Mouse (Mus musculus) testis, postnatal 10 days (tissue): ENCODE measurements around the gene Kctd21.
A peak's percentile ranks its signal among the peaks of the same experiment; 100 is the strongest.

Source experiments
- DNase-seq: peaks from one replicate; pipeline ENCODE4 v3.0.0; 2021; ENCODE audit warnings: low spot score

The Kctd21 gene

DNA sequence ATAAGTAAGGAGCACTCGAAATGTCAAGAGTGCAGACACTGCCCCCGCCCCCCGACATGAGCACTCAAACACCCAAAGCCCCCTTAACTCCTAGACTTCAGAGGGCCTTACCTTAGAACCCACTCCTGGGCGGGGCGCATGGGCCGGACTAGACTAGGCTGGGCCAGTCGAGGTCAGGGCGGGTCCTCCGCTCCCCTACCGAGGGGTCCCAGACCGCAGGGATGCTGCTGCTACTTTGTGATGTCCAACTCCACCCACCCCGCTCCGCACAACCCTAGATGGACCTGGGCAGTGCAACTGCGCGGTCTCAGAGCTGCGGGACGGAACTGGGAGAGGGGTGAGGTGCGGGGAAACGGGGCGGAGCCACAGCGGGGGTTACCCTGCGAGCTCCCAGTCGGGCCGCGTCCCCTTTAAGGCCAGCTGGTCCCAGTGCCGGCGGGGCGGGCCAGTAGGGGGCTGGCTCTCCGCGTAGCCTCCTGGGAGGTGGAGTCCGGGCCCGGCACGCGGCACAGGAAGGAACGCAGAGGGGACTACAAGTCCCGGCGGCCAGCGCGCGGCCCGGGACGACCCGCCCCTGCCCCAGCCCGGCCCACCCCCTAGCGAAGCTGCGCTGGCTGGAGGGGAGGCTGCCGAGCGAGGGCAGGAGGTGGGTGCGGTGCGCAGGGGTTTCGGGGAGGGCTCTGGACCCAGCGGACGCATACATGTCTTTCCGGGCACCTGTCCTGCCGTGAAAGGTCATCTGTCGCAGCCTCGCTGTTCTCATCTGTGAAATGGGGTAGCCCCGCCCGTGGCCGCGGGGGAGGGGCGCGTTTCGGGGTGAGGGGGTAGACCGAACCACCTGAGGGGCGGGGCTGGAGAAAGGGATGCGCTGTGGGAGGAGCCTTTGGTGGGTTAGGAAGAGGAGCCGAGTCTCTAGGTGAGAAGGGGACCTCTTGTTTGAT lies at the start of gene Kctd21, which contains the start of gene Usp35:
Gene Kctd21, plus strand, starts transcription at position 602 of the 941 bp plus-strand sequence.
Gene Usp35, minus strand, starts transcription at position 295 of the 941 bp plus-strand sequence.
- peak; percentile 96 for DNase-seq

DNA sequence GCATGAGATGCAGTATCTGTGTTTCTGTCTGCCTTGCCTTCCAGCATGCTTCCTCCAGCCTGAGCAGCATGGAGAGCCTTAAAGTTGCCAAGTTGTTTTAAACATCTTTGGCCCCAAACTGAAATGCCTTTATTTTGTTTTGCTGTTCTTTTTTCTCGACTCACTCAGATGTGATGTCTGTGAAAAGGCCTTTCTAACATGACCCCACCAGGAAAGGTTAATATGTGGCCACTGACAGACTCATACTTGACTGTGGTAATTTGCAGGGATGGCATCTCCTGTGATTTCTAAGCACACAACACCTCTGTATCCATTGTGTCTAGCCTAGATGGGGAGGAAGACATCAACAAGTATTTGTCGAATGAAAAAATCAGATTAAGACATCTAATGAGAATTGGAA lies 35.1 kb upstream of the Kctd21 start:
- no peak for DNase-seq

DNA sequence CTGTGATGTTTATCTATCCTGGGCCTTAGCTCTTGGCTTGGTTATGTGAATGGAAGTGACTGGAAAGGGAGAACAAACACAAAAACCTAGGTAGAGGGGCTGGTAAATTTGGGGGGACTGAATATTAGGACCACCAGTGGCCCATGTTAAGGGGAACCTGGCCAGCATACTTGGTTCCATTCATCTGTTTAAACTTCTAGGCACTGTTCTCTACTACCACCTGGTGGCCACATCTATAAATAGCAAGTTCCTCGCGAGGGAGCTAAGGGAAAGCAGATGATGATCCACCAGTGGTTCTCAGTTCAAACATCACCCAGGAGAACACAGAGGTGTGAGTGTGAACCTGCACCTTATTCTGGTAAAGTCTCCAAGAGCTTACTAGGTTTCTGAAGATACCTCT lies 34.7 kb upstream of the Kctd21 start:
- DNase-seq = peak; percentile 68

DNA sequence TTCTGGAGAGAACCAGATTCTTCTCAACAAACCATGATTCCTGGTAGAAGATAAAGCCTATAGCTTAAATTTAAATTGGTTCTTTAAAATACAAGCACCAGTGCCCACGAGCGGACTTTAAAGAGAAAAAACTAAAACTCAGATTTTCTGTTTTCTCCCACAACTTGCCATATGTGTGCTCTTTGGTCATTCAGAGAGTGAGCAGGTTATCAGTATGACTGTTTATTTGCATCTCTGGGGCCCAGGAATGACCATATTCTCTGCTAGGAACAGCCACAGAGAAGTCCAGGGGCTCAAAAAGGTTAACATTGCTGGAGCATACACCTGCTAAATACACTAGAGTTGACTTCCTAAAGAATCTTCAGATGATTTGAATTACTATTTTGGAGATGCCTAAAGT lies 33.8 kb upstream of the Kctd21 start:
- DNase-seq = no peak

DNA sequence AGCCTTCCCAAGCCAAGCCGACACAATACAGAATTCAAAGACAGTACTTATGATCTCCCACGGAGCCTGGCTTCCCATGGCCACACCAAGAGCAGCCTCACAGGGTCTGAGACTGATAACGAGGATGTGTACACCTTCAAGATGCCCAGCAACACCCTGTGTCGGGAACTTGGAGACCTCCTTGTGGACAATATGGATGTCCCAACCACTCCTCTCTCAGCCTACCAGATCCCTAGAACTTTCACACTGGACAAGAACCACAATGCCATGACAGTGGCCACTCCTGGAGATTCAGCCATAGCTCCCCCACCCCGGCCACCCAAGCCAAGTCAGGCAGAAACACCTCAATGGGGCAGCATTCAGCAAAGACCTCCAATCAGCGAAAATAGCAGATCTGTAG lies 33.2 kb upstream of the Kctd21 start:
- no peak for DNase-seq

DNA sequence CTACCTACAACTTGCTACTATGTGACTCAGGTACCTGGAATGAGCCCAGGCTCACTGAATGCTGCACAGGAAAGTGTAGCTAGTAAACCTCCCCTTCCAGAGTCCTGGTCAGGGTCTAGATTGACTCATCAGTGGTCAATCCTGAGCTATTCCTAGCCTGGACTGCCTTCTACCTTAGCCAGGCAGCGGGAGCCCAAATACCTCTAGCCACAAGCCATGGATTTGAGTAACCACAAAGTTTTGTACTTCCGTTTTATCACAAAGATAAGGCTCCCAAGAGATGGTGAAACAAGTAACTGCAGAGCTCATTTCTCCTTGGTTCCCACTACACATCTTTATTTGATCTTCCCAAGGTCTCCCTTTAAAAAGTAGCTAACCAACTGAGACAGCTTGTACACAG lies 31.2 kb upstream of the Kctd21 start:
- DNase-seq = no peak

DNA sequence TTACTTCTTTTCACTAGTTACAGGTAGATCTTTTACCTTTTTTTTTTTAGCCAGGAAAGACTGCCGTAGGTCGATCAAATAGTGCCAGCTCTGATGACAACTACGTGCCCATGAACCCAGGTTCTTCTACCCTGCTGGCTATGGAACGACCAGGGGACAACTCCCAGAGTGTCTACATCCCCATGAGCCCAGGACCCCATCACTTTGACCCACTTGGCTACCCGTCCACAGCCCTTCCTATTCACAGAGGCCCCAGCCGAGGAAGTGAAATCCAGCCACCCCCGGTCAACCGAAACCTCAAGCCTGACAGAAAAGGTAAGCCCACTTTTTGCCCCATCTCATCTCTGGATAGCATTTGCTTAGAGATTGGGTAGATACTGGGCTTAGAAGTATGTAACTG lies 30.8 kb upstream of the Kctd21 start:
- peak; percentile 35 for DNase-seq

DNA sequence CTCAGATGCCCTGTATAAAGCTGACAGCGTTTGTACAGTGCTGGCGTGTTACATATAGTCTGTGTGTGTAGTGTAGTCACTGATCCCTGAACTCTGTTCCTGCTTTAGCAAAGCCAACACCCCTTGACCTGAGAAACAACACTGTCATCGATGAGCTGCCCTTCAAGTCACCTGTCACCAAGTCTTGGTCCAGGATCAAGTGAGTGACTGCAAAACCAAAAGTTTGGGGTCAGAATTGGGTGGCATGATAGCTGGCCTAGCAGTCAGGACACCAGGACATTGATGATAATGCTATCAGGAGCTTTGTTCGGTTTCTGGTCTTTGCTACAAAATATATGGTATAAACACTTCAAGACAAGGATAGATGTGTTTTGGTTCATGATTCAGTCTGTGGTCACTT lies 29.9 kb upstream of the Kctd21 start:
- no peak for DNase-seq

DNA sequence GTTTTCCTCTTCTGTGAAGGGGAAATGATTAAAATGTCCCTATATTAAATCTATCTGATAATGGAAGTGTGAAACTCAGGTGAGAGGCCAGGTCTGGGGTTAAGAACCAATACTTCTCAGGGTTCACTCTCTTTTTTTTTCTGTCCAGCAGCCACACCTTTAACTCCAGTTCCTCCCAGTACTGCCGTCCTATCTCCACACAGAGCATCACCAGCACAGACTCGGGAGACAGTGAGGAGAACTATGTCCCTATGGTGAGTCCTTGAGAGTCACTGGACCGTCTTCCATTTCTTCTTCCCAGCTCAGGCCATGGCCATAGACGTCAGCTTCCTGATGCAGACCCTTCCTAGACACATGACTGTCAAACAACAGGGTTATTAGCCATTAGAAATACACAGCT lies 29.3 kb upstream of the Kctd21 start:
- DNase-seq = no peak

DNA sequence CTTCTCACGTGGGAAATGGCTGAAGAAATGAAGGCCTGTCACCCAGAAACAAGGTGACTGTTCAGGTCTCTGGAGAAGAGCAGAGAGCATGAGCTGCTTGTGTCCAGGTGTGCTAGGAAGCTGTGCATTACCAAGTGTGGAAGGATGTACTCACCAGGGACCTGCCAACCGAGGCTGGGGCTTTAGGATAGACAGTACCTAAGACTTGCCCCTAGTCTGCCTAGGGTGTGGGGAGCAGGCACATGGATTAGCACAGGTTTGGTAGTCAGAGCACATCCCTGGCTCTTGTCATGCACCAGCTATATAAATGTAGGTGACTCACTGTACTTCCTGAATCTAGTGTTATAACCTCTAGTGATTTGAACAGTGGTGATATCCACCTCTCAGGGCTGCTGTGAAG lies 28.5 kb upstream of the Kctd21 start:
- no peak for DNase-seq

DNA sequence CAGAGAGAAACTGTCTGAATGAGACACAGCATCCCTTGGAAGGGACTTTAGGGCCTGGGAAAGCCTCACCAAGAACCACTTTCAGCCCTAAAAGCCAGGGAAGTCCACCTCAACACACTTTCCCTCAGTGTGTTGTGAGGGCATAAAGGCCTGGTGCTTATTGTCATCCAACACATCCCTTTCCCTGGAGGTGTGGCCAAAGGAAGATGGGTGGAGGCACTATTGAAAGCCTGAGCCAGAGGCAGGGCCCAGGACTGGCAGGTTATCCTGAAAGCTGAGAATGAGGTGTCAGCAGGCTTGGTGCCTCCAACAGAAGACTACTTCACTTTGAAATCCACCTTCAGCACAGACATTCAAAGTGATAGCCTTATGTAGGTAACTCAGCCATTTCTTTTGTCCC lies 27.7 kb upstream of the Kctd21 start:
- DNase-seq = no peak

DNA sequence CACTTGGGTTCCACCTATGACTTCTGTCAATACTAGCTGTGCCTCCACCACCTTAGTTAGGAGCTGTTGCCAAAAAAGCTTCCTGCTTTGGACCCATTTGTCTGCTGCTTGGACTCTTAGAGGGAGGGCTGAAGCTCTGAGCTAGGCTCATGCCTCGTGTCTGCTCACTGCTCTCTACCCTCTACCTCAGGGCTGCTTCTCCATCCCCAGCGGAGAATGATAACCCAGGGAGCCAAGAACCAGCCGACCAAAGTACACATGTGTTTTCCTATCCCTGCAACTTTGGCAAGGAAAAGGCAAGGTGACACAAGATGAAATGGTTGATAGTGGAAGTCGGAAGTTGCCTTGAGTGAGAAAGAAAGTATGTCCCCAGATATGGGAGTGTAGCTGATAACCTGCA lies 26.9 kb upstream of the Kctd21 start:
- no peak for DNase-seq

DNA sequence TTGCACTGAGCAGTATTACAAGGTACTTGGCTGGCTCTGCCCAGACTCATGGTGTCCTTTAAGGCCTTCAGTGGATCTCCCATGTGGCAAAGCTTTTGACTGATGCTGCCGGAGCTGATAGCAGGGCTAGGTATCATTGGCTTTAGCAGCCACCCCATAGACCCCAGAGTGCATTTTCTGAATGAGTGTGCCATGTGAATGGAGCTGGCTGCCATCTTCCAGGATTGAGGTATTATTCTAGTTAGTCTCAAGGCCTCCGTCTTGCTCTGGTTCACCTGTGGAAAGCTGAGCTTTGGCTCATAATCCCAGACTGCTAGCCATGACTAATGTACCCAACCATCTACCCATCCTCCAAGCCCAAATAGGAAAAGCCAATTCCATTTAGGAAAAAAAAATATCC lies 25.3 kb upstream of the Kctd21 start:
- no peak for DNase-seq

DNA sequence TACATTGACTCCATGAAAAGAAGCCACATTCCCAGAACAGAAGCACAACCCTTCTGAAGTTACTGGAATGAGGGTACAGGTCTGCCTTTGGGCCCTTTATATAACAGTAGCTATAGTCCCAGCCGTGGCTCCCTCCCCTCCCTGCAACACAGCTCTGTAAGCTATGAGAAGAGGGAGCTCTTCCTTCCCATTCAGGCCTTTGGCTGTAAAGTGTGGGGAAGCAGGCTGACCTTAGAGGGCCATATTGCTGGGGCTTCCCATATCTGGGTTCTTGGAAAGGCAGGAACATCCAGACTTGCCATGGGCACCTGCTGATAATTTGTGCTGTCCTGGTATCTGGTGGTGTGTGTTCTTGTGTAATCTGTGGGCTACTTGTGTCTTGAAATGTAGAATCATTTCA lies 24.6 kb upstream of the Kctd21 start:
- no peak for DNase-seq

DNA sequence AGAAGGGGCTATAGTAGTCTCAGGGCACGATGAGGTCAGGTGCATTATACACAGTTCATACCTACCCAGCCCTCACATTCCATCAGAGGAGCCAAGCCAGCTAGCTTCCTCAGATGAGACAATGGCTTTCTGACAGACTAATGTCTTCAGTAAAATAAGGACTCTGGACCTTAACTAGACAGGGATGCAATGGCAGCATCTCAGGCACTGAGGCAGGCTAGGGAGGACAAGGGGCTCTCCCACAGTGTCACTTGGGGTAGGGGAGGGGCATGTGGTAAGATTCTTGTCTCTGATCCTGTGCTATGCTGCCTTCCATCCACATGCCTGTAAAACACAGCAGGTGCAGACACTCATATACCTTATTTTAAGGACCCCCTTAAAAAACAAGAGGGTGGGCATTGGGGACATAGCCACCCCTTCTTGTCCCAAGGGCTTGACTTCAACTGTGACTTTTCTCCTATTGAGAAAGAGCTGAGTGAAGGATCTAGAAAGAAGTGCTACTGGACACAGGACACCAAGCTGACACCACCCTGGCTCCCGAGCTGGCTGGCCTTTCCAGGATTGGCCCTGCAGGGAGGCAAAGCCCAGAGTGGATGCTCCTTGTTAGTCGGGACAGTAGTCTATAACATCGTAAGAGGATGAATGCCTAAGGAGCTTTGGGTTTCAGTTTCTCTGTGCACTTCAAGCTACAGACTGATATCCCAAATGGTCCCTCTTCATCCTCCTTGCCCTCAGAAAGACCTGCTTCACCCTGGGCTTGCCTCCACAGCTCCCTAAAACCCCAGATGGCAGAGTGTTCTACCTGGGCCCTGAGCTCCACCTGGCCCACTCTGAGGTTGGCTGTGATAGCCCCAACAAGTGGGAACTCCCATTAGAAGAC lies 22.4 kb upstream of the Kctd21 start:
- DNase-seq = peak; percentile 38

DNA sequence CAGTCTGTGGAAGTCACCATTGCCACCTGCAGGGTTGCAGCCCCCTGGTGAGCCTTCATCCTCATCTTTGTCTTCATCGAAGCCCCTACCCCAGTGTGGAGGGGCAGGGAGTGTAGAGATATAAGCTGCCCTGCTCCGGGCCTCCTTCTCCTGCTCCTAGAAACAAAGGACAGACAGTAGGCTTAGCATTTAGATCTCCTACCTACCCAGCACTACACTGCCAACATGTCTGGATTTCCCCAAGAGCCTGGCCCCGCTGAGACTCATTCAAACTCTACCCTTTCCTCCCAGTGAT lies 21.8 kb upstream of the Kctd21 start:
- peak; percentile 36 for DNase-seq

DNA sequence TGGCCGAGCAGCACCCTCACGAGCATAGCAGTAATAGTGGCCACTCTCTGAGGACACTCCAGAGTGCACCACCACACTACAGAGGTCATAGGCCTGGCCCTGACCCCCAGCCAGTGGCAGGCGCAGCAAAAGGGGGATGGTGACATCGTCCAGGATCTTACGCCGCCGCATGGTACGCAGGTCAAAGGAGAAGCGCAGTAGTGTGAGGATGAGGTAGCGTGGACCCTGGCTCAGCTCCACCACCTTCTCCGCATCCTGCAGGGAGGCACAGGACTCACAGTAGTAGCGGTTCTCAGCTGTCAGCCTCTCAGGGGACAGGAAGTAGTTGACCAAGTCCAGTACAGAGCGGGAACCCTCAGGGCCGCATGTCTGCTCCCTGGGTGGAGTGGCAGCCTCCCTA lies 20.5 kb upstream of the Kctd21 start:
- peak; percentile 41 for DNase-seq

DNA sequence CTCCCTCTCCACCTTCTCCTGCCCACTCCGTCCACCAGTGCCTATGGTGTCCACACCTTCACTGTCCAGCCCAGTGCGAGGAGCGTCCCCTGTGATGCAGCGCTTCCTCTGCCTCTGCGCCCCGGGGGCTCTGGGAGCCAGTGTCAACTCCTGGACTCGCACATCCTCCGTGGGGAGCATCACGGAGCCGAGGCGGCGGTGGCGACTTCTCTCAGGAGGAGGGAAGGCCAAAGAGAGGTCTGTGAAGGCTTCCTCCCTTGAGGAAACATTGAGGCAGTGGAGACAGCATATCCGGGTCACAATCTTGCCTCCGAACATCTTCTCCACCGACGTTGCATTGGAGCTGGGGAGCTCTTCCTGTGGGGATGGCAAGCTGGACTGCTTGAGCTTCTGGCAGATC lies 19.9 kb upstream of the Kctd21 start:
- DNase-seq = peak; percentile 48

DNA sequence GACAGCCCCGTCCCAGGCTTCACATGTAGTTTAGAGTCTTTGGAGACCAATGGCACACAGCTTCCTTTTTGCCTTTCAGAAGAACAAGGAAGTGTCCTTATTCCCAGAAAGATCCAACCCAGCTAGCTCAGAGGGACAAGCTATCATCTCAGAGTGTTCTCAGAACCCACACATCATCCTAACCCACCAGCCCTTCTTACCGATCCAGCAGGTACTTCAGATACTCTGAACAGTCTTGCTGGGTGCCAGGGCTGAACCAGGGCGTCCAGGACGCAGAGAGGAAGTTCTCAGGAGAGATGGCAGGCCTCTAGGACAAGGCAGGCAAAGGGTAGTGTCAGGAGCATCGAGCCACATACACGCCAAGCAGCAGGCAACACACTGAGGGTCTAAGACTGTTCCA lies 19.3 kb upstream of the Kctd21 start:
- peak; percentile 30 for DNase-seq

DNA sequence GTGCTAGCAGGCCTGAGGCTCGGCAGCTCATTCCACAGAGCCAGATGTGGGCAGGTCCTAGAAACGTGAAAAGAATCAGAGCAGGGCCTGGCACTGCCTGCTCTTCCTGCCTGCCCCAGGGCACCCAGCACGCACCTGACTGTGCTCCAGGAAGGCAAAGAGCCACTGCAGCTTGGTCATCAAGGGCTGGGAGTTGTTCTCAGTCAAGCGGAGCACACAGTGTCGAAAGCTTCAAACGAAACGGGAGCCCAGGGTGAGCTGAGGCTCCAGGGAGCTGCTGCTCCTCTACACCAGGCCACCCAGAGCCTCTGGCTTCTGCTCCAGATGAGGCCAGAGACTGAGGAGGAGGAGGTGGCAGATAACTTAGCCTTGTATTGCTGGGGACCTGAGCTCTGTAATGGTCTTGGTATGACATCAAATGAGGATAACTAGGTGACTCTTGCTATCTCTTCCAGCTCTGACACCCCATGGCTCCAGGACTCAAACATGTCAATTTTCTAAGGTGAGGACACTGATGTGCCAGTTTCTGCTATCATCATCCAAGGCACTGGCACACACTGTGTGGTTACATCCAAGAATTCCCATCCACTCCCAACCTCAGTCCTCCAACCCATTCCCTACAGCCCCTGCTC lies 18.6 kb upstream of the Kctd21 start:
- DNase-seq = peak; percentile 42

DNA sequence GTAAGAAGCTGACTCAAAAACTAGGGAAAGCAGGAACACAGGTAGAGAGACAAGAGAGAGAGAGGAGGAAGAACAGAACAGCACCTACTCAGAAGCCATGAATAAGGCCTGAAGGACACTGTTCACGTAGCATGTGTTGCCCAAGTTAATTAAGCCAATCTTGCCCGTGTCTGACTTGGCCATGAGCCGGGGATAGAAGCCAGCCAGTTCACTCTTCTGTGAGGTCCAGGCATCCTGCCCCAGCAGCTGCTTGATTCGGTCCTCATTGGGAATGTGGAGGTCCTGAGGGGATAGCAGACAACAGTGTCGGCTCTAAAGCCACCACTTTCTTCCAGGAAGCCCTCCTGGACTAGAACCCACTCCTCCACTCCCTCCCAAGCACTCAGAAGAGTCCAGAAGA lies 17.5 kb upstream of the Kctd21 start:
- peak; percentile 39 for DNase-seq

DNA sequence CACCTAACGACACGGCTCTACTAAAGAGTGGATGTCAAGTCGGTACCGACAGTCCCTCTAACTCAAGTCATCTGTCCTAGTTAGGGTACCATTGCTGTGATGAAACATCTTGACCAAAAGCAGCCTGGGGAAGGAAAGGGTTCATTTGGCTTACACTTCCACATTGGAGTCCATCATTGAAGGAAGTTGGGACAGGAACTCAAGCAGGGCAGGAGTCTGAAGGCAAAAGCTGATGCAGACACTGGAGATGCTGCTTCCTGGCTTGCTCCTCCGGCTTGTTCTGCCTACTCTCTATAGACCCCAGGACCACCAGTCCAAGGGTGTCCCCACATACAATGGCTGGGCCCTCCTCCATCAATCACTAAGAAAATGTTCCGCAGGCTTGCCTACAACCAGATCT lies 16.5 kb upstream of the Kctd21 start:
- no peak for DNase-seq

DNA sequence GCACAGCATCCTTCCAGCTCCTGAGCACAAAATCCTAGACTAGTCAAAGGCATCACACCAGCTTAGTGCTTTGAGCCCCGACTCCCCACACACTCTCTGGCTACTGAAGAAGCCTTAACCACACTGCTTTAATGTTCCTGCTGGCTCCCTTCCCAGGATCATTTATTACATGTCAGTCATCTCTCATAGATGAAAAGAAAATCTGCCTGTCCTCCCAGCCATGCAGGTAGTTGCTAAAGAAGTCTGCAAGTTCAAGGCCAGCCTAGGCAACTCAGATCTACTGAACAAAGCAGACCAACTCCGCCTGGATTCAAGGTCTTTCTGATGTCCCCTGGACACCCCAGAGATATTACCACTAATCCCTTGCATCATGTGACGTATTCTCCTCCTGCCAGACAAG lies 14.4 kb upstream of the Kctd21 start:
- no peak for DNase-seq
